In genomic region chr5:50059586-50059985, GRCm38 (mm10) we compare ENCODE assay signal across 8 mouse cellular contexts. TPM values are rescaled to one million over a fixed set of nuclear protein-coding genes. Genes with fewer than 3 reads are reported as not detected.
A peak's percentile ranks its signal among the peaks of the same experiment; 100 is the strongest.
DNase-seq lines count a peak whose midpoint lies in the region; ATAC-seq and TF ChIP-seq lines count a peak whose summit lies in the region.

No protein-coding gene starts in this region.

- WGBS in embryonic facial prominence, embryonic 11.5 days, result 86% methylated on average over 7 of the region's 7 CpGs
- WGBS in forebrain, embryonic 12.5 days, result 89% methylated on average over 7 of the region's 7 CpGs
- WGBS in kidney, postnatal 0 days, result 73% methylated on average over 7 of the region's 7 CpGs

- intact Hi-C loops in gastrocnemius, postnatal 36 days (cut with DNase I), result no loop called here

- no peak for DNase-seq in embryonic facial prominence, embryonic 11.5 days (ENCODE audit: low spot score)
- DNase-seq in kidney, postnatal 0 days (ENCODE audit: low spot score), result no peak
- peak; percentile 37 for DNase-seq in lung, postnatal 10 days
- DNase-seq in gastrocnemius, postnatal 36 days, result no peak
- DNase-seq in adrenal gland, postnatal 36 days, result no peak
- DNase-seq in urinary bladder, postnatal 4 days (ENCODE audit: low spot score in 2 of 2), result no peak

- no peak overlapping the region for H3K27ac ChIP-seq in embryonic facial prominence, embryonic 11.5 days (replicated peaks; ENCODE audit: low read depth, low read length)
- H3K27ac ChIP-seq in forebrain, embryonic 12.5 days, result no peak overlapping the region
- H3K27ac ChIP-seq in kidney, postnatal 0 days, result peak overlapping the region; percentile 94; the same call in 1 of the 2 replicates

- no peaks in the 10 kb centered on the region for H3K9me3 ChIP-seq in embryonic facial prominence, embryonic 11.5 days (replicated peaks; ENCODE audit: control insufficient read depth, low read length)
- H3K9me3 ChIP-seq in forebrain, embryonic 12.5 days, result no peaks in the 10 kb centered on the region
- no peaks in the 10 kb centered on the region for H3K9me3 ChIP-seq in kidney, postnatal 0 days (replicated peaks; ENCODE audit: low read length)

- no peak for TF ChIP-seq CTCF in kidney, postnatal 0 days (IDR thresholded peaks at IDR 0.05; ENCODE audit: low read depth)

- H3K27me3 ChIP-seq in embryonic facial prominence, embryonic 11.5 days (ENCODE audit: control insufficient read depth, insufficient read depth, low read length), result no peaks in the 10 kb centered on the region
- no peaks in the 10 kb centered on the region for H3K27me3 ChIP-seq in forebrain, embryonic 12.5 days
- H3K27me3 ChIP-seq in kidney, postnatal 0 days (ENCODE audit: insufficient read depth, low read length), result no peaks in the 10 kb centered on the region

- ATAC-seq in embryonic facial prominence, embryonic 11.5 days (replicated peaks; ENCODE audit: insufficient number of reproducible peaks, low FRiP score, low TSS enrichment, low read depth), result no peak
- ATAC-seq in forebrain, embryonic 12.5 days (ENCODE audit: low FRiP score), result no peak
- peak; percentile 68 for ATAC-seq in kidney, postnatal 0 days (replicated peaks; ENCODE audit: low FRiP score, low read depth)
- no peak for ATAC-seq in erythroid progenitor cell, adult 5-6 weeks (replicated peaks; ENCODE audit: low FRiP score, poor library complexity, severe bottlenecking)

- peak overlapping the region; percentile 8; the same call in 1 of the 2 replicates for H3K9ac ChIP-seq in embryonic facial prominence, embryonic 11.5 days (replicated peaks; ENCODE audit: low read length)
- H3K9ac ChIP-seq in forebrain, embryonic 12.5 days, result no peak overlapping the region
- H3K9ac ChIP-seq in kidney, postnatal 0 days (ENCODE audit: low read depth, low read length), result no peak overlapping the region

- H3K4me3 ChIP-seq in embryonic facial prominence, embryonic 11.5 days (ENCODE audit: low read depth, low read length), result no peak overlapping the region
- H3K4me3 ChIP-seq in forebrain, embryonic 12.5 days (replicated peaks), result no peak overlapping the region
- H3K4me3 ChIP-seq in kidney, postnatal 0 days (replicated peaks; ENCODE audit: low read depth, low read length), result peak overlapping the region; percentile 94; the same call in 1 of the 2 replicates

- H3K36me3 ChIP-seq in embryonic facial prominence, embryonic 11.5 days (replicated peaks; ENCODE audit: control insufficient read depth, insufficient read depth, low read depth, low read length), result no peaks in the 10 kb centered on the region
- no peaks in the 10 kb centered on the region for H3K36me3 ChIP-seq in forebrain, embryonic 12.5 days (replicated peaks)
- no peaks in the 10 kb centered on the region for H3K36me3 ChIP-seq in kidney, postnatal 0 days (ENCODE audit: insufficient read depth, low read length)

- H3K4me1 ChIP-seq in embryonic facial prominence, embryonic 11.5 days (ENCODE audit: control insufficient read depth, insufficient read depth, low read length), result no peaks in the 10 kb centered on the region
- H3K4me1 ChIP-seq in forebrain, embryonic 12.5 days, result peaks cover 24% of the 10 kb centered on the region
- H3K4me1 ChIP-seq in kidney, postnatal 0 days (replicated peaks; ENCODE audit: insufficient read depth, low read length), result no peaks in the 10 kb centered on the region; the same call in 1 of the 2 replicates

- no peak overlapping the region for H3K4me2 ChIP-seq in embryonic facial prominence, embryonic 11.5 days (ENCODE audit: low read depth, low read length)
- H3K4me2 ChIP-seq in forebrain, embryonic 12.5 days, result peak overlapping the region; percentile 67; the same call in 1 of the 2 replicates
- H3K4me2 ChIP-seq in kidney, postnatal 0 days (ENCODE audit: low read length), result peak overlapping the region; percentile 67

RNA-seq across cellular contexts. Expression of gene Adgra3, which starts 0.8 kb away (rescaled TPM):
- polyA plus RNA-seq in embryonic facial prominence, embryonic 11.5 days (2014; fragmentation: Nextera tagmentation; extraction: Ambion mirVana), result 45.6 and 47.4 TPM in 2 replicates
- polyA plus RNA-seq in forebrain, embryonic 12.5 days (2016; fragmentation: Nextera tagmentation; extraction: Ambion mirVana), result 43.6 and 48.2 TPM in 2 replicates
- 33.2 and 36.7 TPM in 2 replicates for polyA plus RNA-seq in kidney, postnatal 0 days (2015; fragmentation: Nextera tagmentation; extraction: Ambion mirVana)
- total RNA-seq in gastrocnemius, postnatal 36 days (2021), result 10 to 100 TPM; 12.6 TPM
- 10 to 100 TPM; 39.2 to 56.5 TPM for total RNA-seq in adrenal gland, postnatal 36 days (2021)
- total RNA-seq in erythroid progenitor cell, adult 5-6 weeks (2015; ENCODE audit: low replicate concordance), result 0.36 TPM in 1 of 2 replicates, not detected in the other
- total RNA-seq in erythroid progenitor cell, adult 5-6 weeks (2017; ENCODE audit: low replicate concordance), result 0.51 TPM in 1 of 2 replicates, not detected in the other

Comparison
In these comparisons a context has a peak if more than half of its experiments do, and no peak if none do; other contexts are left out.
1. RNA of gene Adgra3, which starts 0.8 kb away (total RNA-seq): 39.2 to 56.5 TPM in adrenal gland, postnatal 36 days and 12.6 TPM in gastrocnemius, postnatal 36 days; 0.36 to 0.51 TPM in erythroid progenitor cell, adult 5-6 weeks; every median in the first group is over 4 times any median in the second.